Mouse (Mus musculus) midbrain, postnatal 0 days (tissue): ENCODE measurements at regions not wholly inside any gene's neighbourhood (a gene's known extent, or its start where the extent isn't known, plus 50 kb on each side); places are given as distances from the start of the nearest gene placed in this dataset.

Source experiments
- ATAC-seq: fragments of 200-750 bp; cut with Nextera tagmentation; 2 replicates; pipeline ENCODE4 v1.8.0; 2017; ENCODE audit warnings: moderate number of reproducible peaks, mild to moderate bottlenecking, moderate TSS enrichment, moderate library complexity; ENCODE audit not compliant: low FRiP score
- DNase-seq: peaks from one replicate; pipeline ENCODE4 v3.0.0-alpha.2; 2015; ENCODE audit warnings: low spot score
- H3K27ac ChIP-seq: fragments of 300-500 bp; sonication (generic); 2 replicates; pipeline ENCODE4 v1.5.1; 2014; ENCODE audit warnings: low read depth, mild to moderate bottlenecking, low read length, mixed read lengths
- H3K27me3 ChIP-seq: fragments of 300-500 bp; sonication (generic); 2 replicates; pipeline ENCODE4 v1.6.1; 2014; ENCODE audit warnings: low read length, control low read depth, mixed read lengths; ENCODE audit not compliant: insufficient read depth
- H3K36me3 ChIP-seq: fragments of 300-500 bp; sonication (generic); 2 replicates; pipeline ENCODE4 v1.6.1; 2014; ENCODE audit warnings: low read length, control low read depth, mixed read lengths; ENCODE audit not compliant: insufficient read depth
- H3K4me1 ChIP-seq: fragments of 300-500 bp; sonication (generic); 2 replicates; pipeline ENCODE4 v1.6.1; 2014; ENCODE audit warnings: mild to moderate bottlenecking, control low read depth, antibody characterized with exemption, low read length, mixed read lengths; ENCODE audit not compliant: insufficient read depth
- H3K4me2 ChIP-seq: fragments of 300-500 bp; sonication (generic); 2 replicates; pipeline ENCODE4 v1.6.1; 2014; ENCODE audit warnings: low read depth, mild to moderate bottlenecking, low read length, mixed read lengths; ENCODE audit not compliant: poor library complexity, severe bottlenecking
- H3K4me3 ChIP-seq: fragments of 300-500 bp; sonication (generic); 2 replicates; pipeline ENCODE4 v1.5.1; 2014; ENCODE audit warnings: low read depth, mild to moderate bottlenecking, low read length, moderate library complexity
- H3K9ac ChIP-seq: fragments of 300-500 bp; sonication (generic); replicated peaks from 2 replicates; pipeline ENCODE4 v1.6.1; 2014; ENCODE audit warnings: mild to moderate bottlenecking, low read length, moderate library complexity, mixed read lengths; ENCODE audit not compliant: poor library complexity, severe bottlenecking
- H3K9me3 ChIP-seq: fragments of 300-500 bp; sonication (generic); 2 replicates; pipeline ENCODE4 v1.6.1; 2016; ENCODE audit warnings: low read length, control low read depth
- CTCF ChIP-seq: IDR thresholded peaks from 2 replicates; pipeline ENCODE4 v1.5.1; 2016; ENCODE audit warnings: antibody characterized with exemption, mild to moderate bottlenecking
- WGBS: fragments of 180-500 bp; shearing (Covaris S2); extraction: QIAGEN DNeasy Blood & Tissue Kit; methylation state at CpG from one replicate; pipeline ENCODE4 v1.1.7; 2014; 5-methylcytosine and 5-hydroxymethylcytosine counted together

DNA sequence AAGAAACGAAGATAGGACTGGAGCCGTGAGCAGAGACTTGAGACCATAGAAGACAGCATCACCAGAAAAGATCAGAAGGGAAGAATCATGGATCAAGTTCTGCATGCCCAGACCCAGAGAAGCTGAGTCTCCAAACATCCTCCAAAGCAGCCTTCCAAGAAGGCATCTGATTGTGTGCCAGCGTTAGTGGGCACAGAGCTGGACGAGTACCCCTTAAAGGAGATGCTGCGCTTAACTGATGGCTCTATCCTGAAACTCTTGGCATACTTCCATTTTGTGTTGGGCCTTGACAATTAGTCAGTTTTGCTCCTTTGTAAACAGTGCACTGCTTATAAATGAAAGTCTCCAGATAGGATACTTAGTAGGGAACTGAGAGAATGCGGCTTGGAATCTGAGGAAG is 119.8 kb downstream of the Il20rb start:
- H3K9ac ChIP-seq: no peak overlapping the region
- DNase-seq (peak; percentile 13), ATAC-seq (no peak)
- WGBS: 72% methylated on average over 6 of the region's 6 CpGs
- no peak overlapping the region for H3K4me3 ChIP-seq
- H3K4me2 ChIP-seq: no peak overlapping the region
- no peaks in the 10 kb centered on the region for H3K27me3 ChIP-seq
- no peak overlapping the region for H3K27ac ChIP-seq
- H3K36me3 ChIP-seq: no peaks in the 10 kb centered on the region
- no peak for TF ChIP-seq CTCF
- H3K4me1 ChIP-seq: no peaks in the 10 kb centered on the region
- H3K9me3 ChIP-seq: no peaks in the 10 kb centered on the region

DNA sequence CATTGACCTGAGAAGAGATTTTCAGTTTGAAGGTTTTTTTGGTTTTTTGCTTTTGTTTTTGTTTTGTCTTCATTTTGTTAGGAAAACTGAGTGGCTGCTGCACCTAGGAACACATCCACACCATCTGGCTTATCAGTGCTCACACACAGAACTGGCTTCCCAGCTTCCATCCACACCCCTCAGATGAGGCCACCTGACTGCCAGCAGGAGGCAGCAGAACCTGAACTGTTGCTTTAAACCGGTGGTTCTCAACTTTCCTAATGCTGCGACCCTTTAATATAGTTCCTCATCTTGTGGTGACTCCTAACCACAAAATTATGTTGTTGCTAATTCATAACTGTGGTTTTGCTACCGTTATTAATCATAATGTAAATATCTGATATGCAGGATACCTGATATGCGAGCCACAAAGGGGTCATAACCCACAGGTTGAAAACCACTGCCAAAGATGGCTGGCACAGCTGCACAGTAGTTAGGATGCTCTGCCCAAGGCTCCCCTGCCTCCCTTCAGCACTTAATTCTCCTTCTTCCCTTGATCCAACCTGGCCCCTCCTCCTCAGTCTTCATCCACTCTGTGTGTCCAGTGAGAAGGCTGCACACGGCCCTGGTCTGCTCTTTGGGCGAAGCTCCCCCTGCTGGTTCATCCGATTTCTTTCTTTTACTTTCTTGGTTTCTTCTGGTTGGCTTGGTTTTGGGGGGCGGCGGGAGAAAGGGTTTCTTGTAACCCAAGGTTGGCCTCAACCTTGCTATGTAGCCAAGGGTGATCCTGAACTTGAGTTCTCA is 126.5 kb downstream of the Il20rb start:
- 69% methylated on average over 9 of the region's 9 CpGs for WGBS
- DNase-seq (no peak), ATAC-seq (no peak)
- Histone ChIP-seq H3K27me3 (peaks cover 8% of the 10 kb centered on the region; the same call in 1 of the 2 replicates), H3K27ac (no peak overlapping the region), H3K36me3 (no peaks in the 10 kb centered on the region), H3K9ac (no peak overlapping the region), H3K9me3 (no peaks in the 10 kb centered on the region), H3K4me2 (no peak overlapping the region), H3K4me1 (no peaks in the 10 kb centered on the region), H3K4me3 (no peak overlapping the region)
- TF ChIP-seq CTCF: peak; percentile 55

DNA sequence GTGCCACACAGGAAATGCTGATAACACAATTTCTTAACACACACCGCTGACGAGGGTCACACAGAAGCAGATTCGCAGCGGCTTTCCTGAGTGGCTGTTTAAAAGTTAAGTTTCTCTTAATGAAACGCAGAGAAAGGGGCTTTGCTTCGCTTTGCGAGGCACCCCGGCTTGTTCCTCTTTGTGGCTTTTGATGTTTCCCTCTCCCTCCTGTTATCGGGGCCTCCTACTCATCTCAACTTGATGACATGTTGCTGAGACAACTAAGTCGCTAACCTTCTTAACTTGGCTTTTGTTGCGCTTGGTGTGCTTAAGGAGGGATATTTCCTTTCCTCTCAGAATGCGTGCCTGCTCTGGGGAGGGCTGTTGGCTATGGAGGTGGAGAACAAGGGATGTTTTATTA is 129.0 kb downstream of the Il20rb start:
- TF ChIP-seq CTCF: no peak
- Histone ChIP-seq H3K9ac (no peak overlapping the region), H3K27me3 (peaks cover 8% of the 10 kb centered on the region; the same call in 1 of the 2 replicates), H3K36me3 (no peaks in the 10 kb centered on the region), H3K9me3 (no peaks in the 10 kb centered on the region), H3K4me2 (peak overlapping the region; percentile 7; the same call in 1 of the 2 replicates), H3K4me3 (no peak overlapping the region), H3K4me1 (no peaks in the 10 kb centered on the region), H3K27ac (no peak overlapping the region)
- ATAC-seq (no peak), DNase-seq (no peak)
- WGBS: 11% methylated on average over 12 of the region's 12 CpGs

DNA sequence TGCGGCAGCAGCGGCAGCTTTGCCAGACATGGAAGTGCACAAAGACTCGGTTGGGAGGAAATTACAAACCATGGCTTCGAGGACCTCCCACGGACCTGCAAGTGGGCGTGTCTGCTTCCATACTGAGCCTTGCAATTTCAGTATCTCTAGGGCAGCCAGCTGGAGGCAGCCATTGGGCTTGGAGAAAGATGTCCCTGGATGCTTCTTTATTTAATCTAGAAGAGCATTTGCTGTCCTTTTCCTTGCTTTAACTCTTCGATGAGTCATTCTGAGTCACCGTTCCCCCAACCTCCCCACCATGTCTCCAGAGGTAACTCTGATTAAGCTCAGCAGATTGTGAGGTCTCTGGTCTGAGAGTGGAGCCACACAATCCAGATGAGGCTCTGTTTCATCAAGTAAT is 145.8 kb downstream of the Il20rb start:
- WGBS: 72% methylated on average over 8 of the region's 8 CpGs
- no peak for TF ChIP-seq CTCF
- Histone ChIP-seq H3K27ac (no peak overlapping the region), H3K9me3 (no peaks in the 10 kb centered on the region), H3K27me3 (no peaks in the 10 kb centered on the region), H3K4me1 (no peaks in the 10 kb centered on the region), H3K9ac (no peak overlapping the region), H3K4me2 (no peak overlapping the region), H3K4me3 (no peak overlapping the region), H3K36me3 (no peaks in the 10 kb centered on the region)
- no peak for DNase-seq
- no peak for ATAC-seq

DNA sequence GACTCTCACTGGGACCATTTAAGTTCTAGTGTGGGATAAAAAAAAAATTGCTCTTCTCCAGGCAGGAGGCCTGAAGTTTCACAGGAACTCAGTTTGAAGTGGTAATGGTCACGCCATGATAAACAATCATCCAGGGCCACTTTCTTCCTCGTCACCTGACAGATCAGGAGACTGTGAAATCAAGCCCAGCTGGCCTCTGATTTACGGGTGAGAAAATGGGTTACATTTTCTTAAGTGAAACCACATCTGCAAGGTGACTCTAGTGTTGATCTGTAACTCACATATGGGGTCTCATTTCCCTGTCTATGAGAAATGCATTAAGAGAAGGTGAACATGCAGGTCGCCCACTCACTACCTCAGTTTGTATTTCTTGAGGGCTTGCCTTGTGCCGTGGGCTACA is 178.8 kb downstream of the Il20rb start:
- no peaks in the 10 kb centered on the region for H3K4me1 ChIP-seq
- TF ChIP-seq CTCF: no peak
- no peak for DNase-seq
- no peaks in the 10 kb centered on the region for H3K27me3 ChIP-seq
- no peak overlapping the region for H3K27ac ChIP-seq
- H3K36me3 ChIP-seq: no peaks in the 10 kb centered on the region
- H3K4me3 ChIP-seq: no peak overlapping the region
- WGBS: 60% methylated on average over 5 of the region's 5 CpGs
- no peaks in the 10 kb centered on the region for H3K9me3 ChIP-seq
- no peak for ATAC-seq
- no peak overlapping the region for H3K9ac ChIP-seq
- no peak overlapping the region for H3K4me2 ChIP-seq

DNA sequence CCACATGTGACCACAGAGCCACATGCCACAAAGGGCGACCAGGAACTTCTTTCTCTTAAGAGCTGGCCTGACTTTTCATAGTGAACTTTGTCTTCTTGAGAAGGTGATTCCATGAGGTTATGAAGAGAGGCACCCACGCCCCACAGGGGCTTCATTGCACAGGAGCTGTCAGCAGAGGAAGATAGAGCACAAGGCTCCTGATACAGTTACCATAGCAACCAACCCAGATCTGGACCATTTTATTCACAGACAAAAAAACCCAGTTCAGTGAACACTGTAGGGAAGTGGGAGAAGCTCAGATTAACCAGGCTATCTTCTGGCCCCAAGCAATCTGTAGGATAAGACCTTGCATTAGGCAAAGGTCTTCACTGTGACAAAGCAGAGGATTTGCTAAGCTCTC is 179.2 kb downstream of the Il20rb start:
- Histone ChIP-seq H3K4me3 (no peak overlapping the region), H3K4me2 (no peak overlapping the region), H3K27me3 (no peaks in the 10 kb centered on the region), H3K27ac (no peak overlapping the region), H3K4me1 (no peaks in the 10 kb centered on the region), H3K9me3 (no peaks in the 10 kb centered on the region), H3K9ac (no peak overlapping the region), H3K36me3 (no peaks in the 10 kb centered on the region)
- no peak for TF ChIP-seq CTCF
- DNase-seq (peak; percentile 39), ATAC-seq (no peak)
- WGBS: 53% methylated on average over 2 of the region's 2 CpGs
